Mouse (Mus musculus): ENCODE measurements around the gene Fam193b.

The Fam193b gene

DNA sequence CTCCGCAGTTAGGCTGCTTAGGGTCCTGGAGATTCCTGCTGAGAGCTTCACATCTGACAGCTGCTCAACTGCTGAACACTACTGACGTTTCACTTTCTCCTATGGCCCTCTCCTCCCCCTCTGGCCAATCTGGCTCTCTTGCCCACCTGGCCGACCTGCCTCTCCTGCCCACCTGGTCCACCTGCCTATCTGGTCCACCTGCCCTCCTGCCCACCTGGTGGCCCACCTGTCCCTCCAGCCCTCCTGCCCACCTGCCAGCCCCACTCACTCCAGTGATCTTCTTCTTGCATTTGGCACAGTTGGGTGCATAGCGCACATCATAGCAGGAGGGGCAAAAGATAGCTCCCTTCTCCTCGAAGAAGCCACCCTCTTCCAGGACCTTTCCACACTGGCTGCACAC, 66.5 kb downstream of the Fam193b start:
- intact Hi-C loops (cut with DNase I), result no loop called here

DNA sequence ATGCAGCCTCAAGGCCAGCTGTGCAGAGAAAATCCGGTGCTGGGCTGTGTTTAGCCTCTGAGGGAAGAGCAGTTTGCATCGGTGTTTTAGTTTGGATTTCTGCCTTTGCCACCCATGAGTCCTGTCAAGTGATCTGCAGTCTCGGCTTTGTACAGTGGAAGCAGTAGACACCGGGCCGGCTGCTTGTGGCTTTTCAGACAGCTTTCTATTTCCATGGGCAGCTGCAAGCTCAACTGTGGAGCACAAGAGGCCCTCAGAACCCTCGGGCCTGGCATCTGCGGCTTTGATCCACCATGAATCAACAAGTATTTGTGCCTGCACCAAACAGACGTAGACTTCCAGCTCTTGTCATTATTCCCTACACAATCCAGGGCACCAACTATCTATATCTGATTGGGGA, 68.5 kb downstream of the Fam193b start:
- intact Hi-C loops (cut with DNase I), result no loop called here

DNA sequence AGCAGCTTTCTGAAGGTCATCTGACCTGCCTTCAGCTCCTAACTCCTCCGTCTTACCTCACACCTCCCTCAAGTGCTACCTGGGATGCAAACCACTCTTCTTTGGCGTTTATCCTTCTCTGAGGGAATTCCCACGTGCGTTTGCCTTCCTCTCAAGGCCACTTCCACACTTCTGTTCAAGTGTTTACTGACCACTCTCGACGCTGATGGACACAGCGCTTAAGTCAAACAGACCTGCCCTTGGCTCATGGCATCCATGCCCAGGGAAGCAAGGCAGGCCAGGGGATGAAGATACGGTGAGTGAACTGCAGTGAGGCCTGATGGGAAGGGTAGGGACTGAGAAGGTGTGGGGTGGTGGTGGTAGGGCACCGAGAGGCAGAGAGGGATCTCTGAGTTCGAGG, 70.3 kb downstream of the Fam193b start:
- intact Hi-C loops (cut with DNase I), result no loop called here

DNA sequence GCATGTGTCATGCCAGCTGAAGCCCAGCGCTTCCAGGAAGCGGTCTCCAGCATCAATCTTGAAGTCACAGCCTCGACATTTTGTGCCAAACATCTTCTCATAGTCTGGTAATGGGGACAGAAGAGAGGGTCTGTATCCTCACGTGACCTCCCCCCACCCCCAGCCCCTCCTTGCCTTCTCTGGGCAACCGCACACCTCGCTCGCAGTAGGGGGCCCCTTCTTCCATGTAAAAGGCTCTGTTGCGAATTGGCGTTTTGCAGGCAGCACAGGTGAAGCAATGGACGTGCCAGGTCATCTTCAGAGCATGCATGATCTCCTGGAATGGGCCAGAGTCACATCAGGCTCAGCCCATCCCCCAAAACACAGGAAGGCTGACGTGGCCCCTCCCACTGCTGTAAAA, 72.0 kb downstream of the Fam193b start:
- intact Hi-C loops (cut with DNase I), result no loop called here

DNA sequence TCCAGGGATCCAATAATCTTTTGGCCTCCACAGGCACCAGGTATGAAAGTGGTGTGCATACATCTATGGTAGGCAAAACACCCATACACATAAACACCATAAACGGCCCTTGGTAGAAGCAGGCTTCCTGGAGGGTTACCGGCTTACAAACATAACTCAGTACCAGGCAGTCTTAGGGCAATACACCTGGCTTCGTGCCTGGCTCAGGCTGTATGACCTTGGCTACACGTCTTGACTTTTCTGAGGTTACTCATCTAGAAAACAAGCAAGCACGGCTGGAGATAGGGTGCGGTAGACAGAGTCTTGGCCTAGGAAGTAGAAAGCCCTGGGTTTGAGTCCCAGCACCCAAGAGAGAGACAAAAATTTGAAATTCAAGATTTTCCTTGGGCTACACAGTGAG, 74.3 kb downstream of the Fam193b start:
- intact Hi-C loops (cut with DNase I), result no loop called here

DNA sequence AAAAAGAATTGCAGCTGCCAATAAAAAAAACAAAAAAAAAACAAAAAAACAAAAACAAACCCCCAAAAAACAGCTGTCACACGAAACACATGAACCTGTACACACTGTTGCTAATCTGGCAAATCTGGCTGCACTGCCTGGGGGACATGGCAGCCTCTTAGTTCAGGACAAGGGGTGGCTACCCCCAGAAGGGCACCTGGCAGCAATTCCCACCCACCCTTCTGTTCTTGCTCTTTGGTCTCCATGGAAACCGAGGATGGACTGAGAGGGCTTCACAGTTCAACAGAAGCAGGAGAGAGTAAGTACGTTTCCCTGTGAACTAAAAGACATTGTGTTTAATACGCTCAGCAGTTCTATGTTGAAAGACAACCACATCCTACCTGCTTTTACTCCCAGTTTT, 75.2 kb downstream of the Fam193b start:
- intact Hi-C loops (cut with DNase I), result no loop called here

DNA sequence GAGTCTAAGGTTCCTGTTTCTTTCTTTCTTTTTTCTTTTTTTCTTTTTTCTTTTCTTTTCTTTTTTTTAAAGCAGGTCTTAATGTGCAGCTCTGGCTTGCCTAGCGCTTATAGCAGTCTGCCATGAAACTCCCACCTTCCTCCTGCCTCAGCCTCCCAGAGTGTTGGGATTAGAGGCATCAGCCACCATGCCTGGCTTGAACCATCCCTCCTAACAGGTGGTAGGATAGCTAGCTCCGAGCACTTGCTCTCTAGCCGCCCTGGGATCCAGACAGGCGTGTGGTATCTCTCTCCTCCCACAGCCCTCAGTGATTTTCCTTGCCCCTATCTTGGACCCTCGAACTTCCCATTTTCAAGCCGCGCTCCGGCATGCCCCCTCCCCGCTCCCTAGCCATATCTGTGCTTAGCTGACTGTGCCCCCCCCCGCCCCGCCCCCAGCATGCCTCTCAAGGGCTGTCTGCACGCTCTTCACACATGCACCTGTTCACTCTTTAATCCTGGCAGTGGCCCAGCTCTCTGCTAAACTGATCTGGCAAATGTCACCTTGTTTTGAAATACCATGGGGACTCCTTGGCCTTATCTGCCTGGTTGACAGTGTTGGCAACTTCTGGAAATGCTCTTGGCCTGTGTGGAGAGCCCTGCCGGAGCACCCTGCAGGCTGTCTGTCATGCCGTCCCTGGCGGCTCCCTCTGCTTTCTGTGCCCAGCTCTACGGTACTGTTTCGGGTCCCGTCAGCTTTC, 75.9 kb downstream of the Fam193b start:
- intact Hi-C loops (cut with DNase I), result no loop called here

DNA sequence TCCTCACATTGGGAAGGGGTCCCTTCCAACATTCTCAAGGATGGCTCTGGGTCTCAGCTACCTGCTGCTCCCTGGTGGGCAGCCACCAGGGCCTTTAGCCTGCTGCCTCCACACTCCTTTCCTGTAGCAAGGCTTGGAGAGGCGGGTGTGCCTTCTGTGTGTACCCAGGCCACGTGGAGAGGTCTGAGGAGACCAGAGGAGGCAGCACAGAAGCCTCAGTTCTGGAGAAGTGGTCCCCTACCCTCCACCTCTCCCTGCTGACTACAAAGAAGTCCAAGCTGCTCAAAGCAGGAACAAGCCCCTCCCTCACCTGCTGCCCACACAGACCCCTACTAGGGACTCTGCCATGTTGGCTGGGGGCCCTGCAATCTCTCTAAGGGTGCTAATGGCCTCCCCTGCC, 76.7 kb downstream of the Fam193b start:
- intact Hi-C loops (cut with DNase I), result no loop called here

Small RNA genes within 50 kb of the gene (microRNA-seq; reads per million reads assigned to microRNA genes)
- gene Mir6945, result 0.46 to 1.2 reads per million in 2 experiments
